Mouse (Mus musculus) ovary, postnatal 10 days (tissue): ENCODE results near the gene Gm20388.

ENCODE experiments used
- DNase-seq: peaks from one replicate; pipeline ENCODE4 v3.0.0; 2022; ENCODE audit warnings: low spot score

Gm20388 gene

GRCm38 (mm10) chr8:120599504-120599903 is 688.9 kb downstream of the Gm20388 start:
- DNase-seq, result peak; percentile 63

GRCm38 (mm10) chr8:120602672-120603071 is 692.0 kb downstream of the Gm20388 start:
- DNase-seq, result no peak

GRCm38 (mm10) chr8:120607460-120607859 is 696.8 kb downstream of the Gm20388 start:
- DNase-seq, result no peak

- peak; percentile 60 for DNase-seq
Observed at GRCm38 (mm10) chr8:120607885-120608284, 697.2 kb downstream of the Gm20388 start.

- no peak for DNase-seq
Observed at GRCm38 (mm10) chr8:120610824-120611223, 700.2 kb downstream of the Gm20388 start.

GRCm38 (mm10) chr8:120614491-120614890 is 703.9 kb downstream of the Gm20388 start:
- DNase-seq, result no peak

GRCm38 (mm10) chr8:120616663-120617626 is 706.3 kb downstream of the Gm20388 start:
- DNase-seq, result no peak

- DNase-seq, result peak; percentile 48
Observed at GRCm38 (mm10) chr8:120618110-120618509, 707.5 kb downstream of the Gm20388 start.

- DNase-seq, result no peak
Observed at GRCm38 (mm10) chr8:120619235-120620180, 708.9 kb downstream of the Gm20388 start.

GRCm38 (mm10) chr8:120620441-120620840 is 709.8 kb downstream of the Gm20388 start:
- DNase-seq, result no peak

- no peak for DNase-seq
Observed at GRCm38 (mm10) chr8:120622161-120622560, 711.5 kb downstream of the Gm20388 start.

GRCm38 (mm10) chr8:120623608-120624007 is 713.0 kb downstream of the Gm20388 start:
- DNase-seq, result no peak

- no peak for DNase-seq
Observed at GRCm38 (mm10) chr8:120626461-120626860, 715.8 kb downstream of the Gm20388 start.

GRCm38 (mm10) chr8:120627298-120627697 is 716.7 kb downstream of the Gm20388 start:
- no peak for DNase-seq

- DNase-seq, result no peak
Observed at GRCm38 (mm10) chr8:120630031-120630430, 719.4 kb downstream of the Gm20388 start.

GRCm38 (mm10) chr8:120630848-120631247 is 720.2 kb downstream of the Gm20388 start:
- no peak for DNase-seq

- DNase-seq, result no peak
Observed at GRCm38 (mm10) chr8:120631441-120632375, 721.1 kb downstream of the Gm20388 start.

GRCm38 (mm10) chr8:120632969-120633664 is 722.5 kb downstream of the Gm20388 start:
- no peak for DNase-seq

- no peak for DNase-seq
Observed at GRCm38 (mm10) chr8:120633665-120634271, 723.1 kb downstream of the Gm20388 start.

GRCm38 (mm10) chr8:120634329-120634839 is 723.7 kb downstream of the Gm20388 start:
- peak; percentile 28 for DNase-seq
